Mouse (Mus musculus) brain, embryonic 18.5 days (tissue): ENCODE data around the gene Cyp4f39.
"Not testable (repeated sequence)": the region's sequence is repeated elsewhere in the genome, so short reads cannot be mapped to it uniquely, and the experiment has no call there.

Experiments used
- DNase-seq: peaks from one replicate; pipeline ENCODE4 v3.0.0-alpha.2; 2012; ENCODE audit warnings: low read depth, low spot score

The Cyp4f39 gene

GRCm38 (mm10) chr17:32474954-32475560 lies 22.5 kb downstream of the Cyp4f39 start:
- DNase-seq, result no peak

GRCm38 (mm10) chr17:32477204-32477603 lies 24.7 kb downstream of the Cyp4f39 start:
- no peak for DNase-seq

- DNase-seq, result no peak
Measured at GRCm38 (mm10) chr17:32478727-32479126, 26.2 kb downstream of the Cyp4f39 start.

GRCm38 (mm10) chr17:32479554-32480506 lies 27.3 kb downstream of the Cyp4f39 start:
- no peak for DNase-seq

GRCm38 (mm10) chr17:32481766-32482165 lies 29.2 kb downstream of the Cyp4f39 start:
- no peak for DNase-seq

GRCm38 (mm10) chr17:32483200-32483599 lies 30.7 kb downstream of the Cyp4f39 start:
- DNase-seq, result no peak

GRCm38 (mm10) chr17:32492349-32492980 lies 39.9 kb downstream of the Cyp4f39 start:
- DNase-seq, result no peak

- DNase-seq, result no peak
Measured at GRCm38 (mm10) chr17:32494601-32495000, 42.1 kb downstream of the Cyp4f39 start.

- DNase-seq, result not testable (repeated sequence)
Measured at GRCm38 (mm10) chr17:32500511-32500910, 48.0 kb downstream of the Cyp4f39 start.

GRCm38 (mm10) chr17:32501051-32501450 lies 48.5 kb downstream of the Cyp4f39 start:
- DNase-seq, result no peak

- DNase-seq, result no peak
Measured at GRCm38 (mm10) chr17:32503111-32503510, 50.6 kb downstream of the Cyp4f39 start.

GRCm38 (mm10) chr17:32505851-32506728 lies 53.6 kb downstream of the Cyp4f39 start, which contains the start of gene Cyp4f17:
Cyp4f17 (plus strand) TSS chr17:32506050.
- no peak for DNase-seq

- no peak for DNase-seq
Measured at GRCm38 (mm10) chr17:32506729-32507245, 54.3 kb downstream of the Cyp4f39 start.

GRCm38 (mm10) chr17:32516126-32516525 lies 63.6 kb downstream of the Cyp4f39 start:
- DNase-seq, result no peak

- no peak for DNase-seq
Measured at GRCm38 (mm10) chr17:32521981-32522380, 69.5 kb downstream of the Cyp4f39 start.

- no peak for DNase-seq
Measured at GRCm38 (mm10) chr17:32522386-32522785, 69.9 kb downstream of the Cyp4f39 start.

GRCm38 (mm10) chr17:32522816-32523215 lies 70.3 kb downstream of the Cyp4f39 start:
- no peak for DNase-seq

GRCm38 (mm10) chr17:32523895-32524294 lies 71.4 kb downstream of the Cyp4f39 start:
- DNase-seq, result no peak

- not testable (repeated sequence) for DNase-seq
Measured at GRCm38 (mm10) chr17:32526341-32526740, 73.8 kb downstream of the Cyp4f39 start.

- DNase-seq, result no peak
Measured at GRCm38 (mm10) chr17:32527748-32528147, 75.2 kb downstream of the Cyp4f39 start.
